Mouse (Mus musculus) adrenal gland, adult 8-10 months (tissue): ENCODE measurements around the gene Camkk1. TPM values are rescaled to one million over a fixed set of nuclear protein-coding genes. Genes with fewer than 3 reads are reported as not detected.

ENCODE experiments used
- DNase-seq: peaks from one replicate; pipeline ENCODE4 v3.0.0; 2022
- total RNA-seq, 4 experiments: library from RNA; stranded (reverse); gene quantifications; 2 replicates each; pipeline ENCODE4 v1.2.4; 2022

Camkk1 gene
- total RNA-seq, 4 experiments from 2014 or later = 4.9 to 16.6 (median 10.8) TPM

- no peak for DNase-seq
Measured at GRCm38 (mm10) chr11:73057701-73058100, 38.9 kb downstream of the Camkk1 start.

DNA sequence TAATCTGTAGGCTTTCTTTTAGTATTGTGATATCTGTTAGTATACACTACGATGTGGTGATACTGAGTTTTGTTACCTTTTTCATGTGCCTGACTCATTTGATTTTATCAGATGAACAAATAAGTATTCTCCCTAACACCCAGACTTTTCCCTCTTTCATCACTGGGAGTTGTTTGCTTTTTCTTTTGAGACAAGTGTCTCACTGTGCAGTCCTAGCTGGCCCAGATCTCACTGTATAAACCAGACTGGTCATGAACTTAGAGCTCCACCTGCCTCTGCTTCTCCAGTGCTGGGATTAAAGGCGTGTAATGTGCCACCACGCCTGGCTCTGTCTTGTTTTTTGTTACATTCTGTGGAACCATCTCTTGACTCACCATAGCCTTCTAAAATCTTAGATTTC is 40.8 kb downstream of the Camkk1 start:
- DNase-seq = no peak

- no peak for DNase-seq
Measured at GRCm38 (mm10) chr11:73061413-73061812, 42.6 kb downstream of the Camkk1 start.

DNA sequence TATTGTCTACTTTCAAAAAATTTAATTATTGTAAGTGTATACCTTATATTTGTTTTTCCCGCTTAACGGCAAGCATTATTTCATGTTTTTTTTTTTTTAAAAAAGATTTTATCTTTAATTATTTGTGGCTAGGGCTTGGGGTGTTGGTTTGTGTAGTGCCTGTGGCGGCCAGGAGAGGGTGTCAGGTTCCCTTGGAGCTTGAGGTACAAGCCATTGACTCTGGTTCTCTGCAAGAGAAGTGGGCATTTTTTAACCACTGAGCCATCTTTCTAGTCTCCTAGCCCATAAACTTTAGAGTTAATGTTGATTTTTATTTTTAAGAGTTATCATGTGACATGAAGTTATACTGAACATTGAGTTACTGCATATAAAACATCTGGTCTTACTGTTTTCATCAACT is 53.0 kb downstream of the Camkk1 start:
- no peak for DNase-seq

GRCm38 (mm10) chr11:73076295-73076694 is 57.5 kb downstream of the Camkk1 start:
- DNase-seq = no peak

DNA sequence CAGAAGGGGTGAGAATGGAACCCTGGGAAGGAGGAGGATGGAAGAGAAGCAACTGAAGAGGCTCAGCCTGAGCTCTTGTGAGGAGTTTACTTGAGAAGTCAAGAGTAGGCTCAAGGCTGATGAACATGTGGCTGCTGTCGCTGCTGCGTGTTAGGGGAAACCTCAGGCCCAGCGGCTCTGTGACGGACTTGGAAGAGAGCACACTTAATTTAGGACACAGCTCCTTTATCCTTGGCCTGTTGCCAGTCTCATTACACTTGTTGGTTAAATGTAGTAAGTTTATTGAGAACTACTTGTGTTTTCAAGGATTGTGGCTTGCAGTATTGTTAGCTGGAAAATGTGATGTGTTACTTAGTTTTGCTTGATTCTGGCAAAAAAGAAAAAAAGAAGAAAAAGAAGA is 57.9 kb downstream of the Camkk1 start:
- no peak for DNase-seq

DNA sequence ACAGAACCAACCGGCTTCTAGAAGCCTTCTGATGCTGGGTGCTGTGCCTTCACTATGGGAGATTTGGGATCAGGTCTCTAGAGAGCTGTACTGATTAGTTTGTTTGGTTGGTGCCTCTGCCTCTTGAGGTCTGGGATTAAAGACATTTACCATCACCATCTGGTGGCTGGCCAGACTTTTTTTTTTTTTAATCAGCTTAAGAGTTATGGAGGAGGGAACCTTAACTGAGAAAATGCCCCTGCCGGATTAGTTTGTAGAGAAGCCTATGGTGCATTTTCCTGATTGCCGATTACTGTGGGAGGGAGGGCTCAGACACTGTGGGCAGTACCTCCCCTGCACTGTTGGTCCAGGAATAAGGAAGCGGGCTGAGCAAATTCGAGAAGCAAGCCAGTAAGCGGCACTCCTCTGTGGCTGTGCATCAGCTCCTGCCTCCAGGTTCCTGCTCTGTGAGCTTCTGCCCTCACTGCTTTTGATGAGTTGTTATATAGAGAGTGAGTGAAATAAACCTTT is 58.5 kb downstream of the Camkk1 start:
- DNase-seq = no peak

GRCm38 (mm10) chr11:73078615-73079014 is 59.8 kb downstream of the Camkk1 start:
- DNase-seq = no peak

GRCm38 (mm10) chr11:73080306-73080705 is 61.5 kb downstream of the Camkk1 start:
- no peak for DNase-seq

- DNase-seq = no peak
Measured at GRCm38 (mm10) chr11:73084303-73084702, 65.5 kb downstream of the Camkk1 start.

DNA sequence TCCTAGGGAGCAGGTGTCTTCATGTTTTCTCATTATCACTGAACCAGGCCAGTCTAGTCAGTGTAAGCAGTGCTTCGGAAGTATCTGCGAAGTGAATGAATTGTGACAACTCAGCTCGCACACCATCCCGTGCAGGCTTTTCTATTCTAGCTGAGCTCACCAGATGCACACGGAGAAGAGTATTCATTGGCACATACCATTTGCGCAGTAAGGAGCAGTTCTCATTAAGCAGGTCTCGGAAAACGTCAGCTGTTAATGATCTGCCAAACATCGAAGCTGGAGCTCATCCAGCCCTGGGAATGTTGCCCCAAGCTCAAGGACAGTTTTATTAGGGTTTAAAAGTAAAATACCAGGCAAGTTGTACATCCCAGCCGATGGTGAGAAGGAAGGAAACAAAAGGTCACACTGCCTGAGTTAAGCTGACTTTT is 66.0 kb downstream of the Camkk1 start:
- no peak for DNase-seq

- DNase-seq = no peak
Measured at GRCm38 (mm10) chr11:73085391-73085790, 66.6 kb downstream of the Camkk1 start.

GRCm38 (mm10) chr11:73087700-73088480 is 69.1 kb downstream of the Camkk1 start:
- DNase-seq = no peak

DNA sequence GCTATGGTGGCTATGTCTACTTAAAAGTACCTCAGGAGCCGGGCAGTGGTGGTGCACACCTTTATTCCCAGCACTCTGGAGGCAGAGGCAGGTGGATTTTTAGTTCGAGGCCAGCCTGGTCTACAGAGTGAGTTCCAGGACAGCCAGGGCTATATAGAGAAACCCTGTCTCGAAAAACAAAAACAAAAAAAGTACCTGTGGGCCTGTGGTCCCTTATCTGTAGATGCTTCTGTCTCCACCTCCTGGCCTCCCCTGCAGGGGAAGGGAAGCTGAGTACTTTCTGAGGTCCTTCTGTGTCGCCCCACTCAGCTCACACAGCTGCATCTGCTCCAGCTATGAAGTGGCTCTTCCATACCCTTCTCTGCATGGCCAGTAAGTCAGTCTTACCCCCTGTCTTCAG is 71.5 kb downstream of the Camkk1 start, which contains the start of gene Itgae:
TSS of gene Itgae (plus strand) at position 301 of the 400 bp plus-strand sequence.
- no peak for DNase-seq

- DNase-seq = no peak
Measured at GRCm38 (mm10) chr11:73090826-73091225, 72.0 kb downstream of the Camkk1 start.

Other genes starting within 250 kb of the Camkk1 start
- 10 to 100 TPM; 24.0 to 28.5 (median 27.5) TPM for gene Cyb5d2, start 222.9 kb upstream of the Camkk1 start, total RNA-seq
- gene Zzef1, start 222.8 kb upstream of the Camkk1 start, total RNA-seq = 10 to 100 TPM; 40.9 to 59.8 (median 49.6) TPM
- 10 to 100 TPM; 10.6 to 19.8 (median 12.4) TPM for gene Atp2a3, start 57.8 kb upstream of the Camkk1 start, total RNA-seq
- under 1 TPM; 0.38 to 0.66 (median 0.46) TPM for gene P2rx1, start 19.9 kb upstream of the Camkk1 start, total RNA-seq
- 10 to 100 TPM; 11.7 to 19.3 (median 14.4) TPM for gene Ncbp3, start 28.8 kb downstream of the Camkk1 start, total RNA-seq
- under 1 TPM; 0.49 to 0.91 (median 0.60) TPM for gene Itgae, start 71.6 kb downstream of the Camkk1 start, total RNA-seq
- under 1 TPM; 0.26 to 0.71 (median 0.49) TPM for gene Haspin, start 119.3 kb downstream of the Camkk1 start, total RNA-seq
- 1 to 10 TPM; 2.2 to 5.2 (median 2.6) TPM for gene P2rx5, start 141.4 kb downstream of the Camkk1 start, total RNA-seq
- gene Emc6, start 158.0 kb downstream of the Camkk1 start, total RNA-seq = 10 to 100 TPM; 47.4 to 77.6 (median 63.9) TPM
- gene Tax1bp3, start 158.1 kb downstream of the Camkk1 start, total RNA-seq = 100 to 1,000 TPM in 1 of 4 experiments, 10 to 100 TPM in 3; 61.0 to 105 (median 84.6) TPM
- gene Ctns, start 180.0 kb downstream of the Camkk1 start, total RNA-seq = 10 to 100 TPM; 15.3 to 26.2 (median 20.2) TPM
- 10 to 100 TPM; 12.0 to 19.3 (median 14.2) TPM for gene Shpk, start 180.5 kb downstream of the Camkk1 start, total RNA-seq
- under 1 TPM in 2 of 4 experiments, not detected in 2; 0.20 to 0.81 TPM for gene Trpv1, start 215.3 kb downstream of the Camkk1 start, total RNA-seq
- under 1 TPM; 0.08 to 0.15 (median 0.14) TPM for gene Trpv3, start 248.4 kb downstream of the Camkk1 start, total RNA-seq